Mouse (Mus musculus): Measurements from ENCODE around the gene Lrba.

GRCm38 (mm10) chr3:86800841-86801240 is 576.4 kb downstream of the Lrba start:
- TF ChIP-seq EP300 (IDR thresholded peaks at IDR 0.05; ENCODE audit: low read depth) (no peak), CTCF (IDR thresholded peaks at IDR 0.05; ENCODE audit: low read depth) (no peak)
